Mouse (Mus musculus): ENCODE data around the gene Pafah1b2. TPM values are rescaled to one million over a fixed set of nuclear protein-coding genes. Genes with fewer than 3 reads are reported as not detected.

Gene Pafah1b2
- polyA plus RNA-seq (2012; rRNA removed) = 25.8 and 78.4 TPM in 2 replicates

GRCm38 (mm10) chr9:46012091-46013008 lies at the start of gene Pafah1b2, which contains the start of gene Sik3:
Gene Pafah1b2 (minus strand): TSS chr9:46012690.
Gene Sik3 (plus strand): TSS chr9:46012820.

GRCm38 (mm10) chr9:45955107-45955963 lies 57.2 kb downstream of the Pafah1b2 start, which contains the start of gene Sidt2:
Gene Sidt2 (minus strand): TSS chr9:45955258.

GRCm38 (mm10) chr9:45935628-45936210 lies 76.8 kb downstream of the Pafah1b2 start, which contains the start of gene Tagln:
Gene Tagln (minus strand): TSS chr9:45936058.

Other genes starting within 250 kb of the Pafah1b2 start
- gene Cep164, start 184.0 kb downstream of the Pafah1b2 start, polyA plus RNA-seq (2012; rRNA removed) = 24.4 and 34.7 TPM in 2 replicates
- 50.4 and 52.0 TPM in 2 replicates for gene Bace1, start 174.1 kb downstream of the Pafah1b2 start, polyA plus RNA-seq (2012; rRNA removed)
- gene Pcsk7, start 106.2 kb downstream of the Pafah1b2 start, polyA plus RNA-seq (2012; rRNA removed) = 41.8 and 51.6 TPM in 2 replicates
- gene Rnf214, start 105.8 kb downstream of the Pafah1b2 start, polyA plus RNA-seq (2012; rRNA removed) = 13.9 and 20.5 TPM in 2 replicates
- 1,066 and 1,151 TPM in 2 replicates for gene Tagln, start 76.6 kb downstream of the Pafah1b2 start, polyA plus RNA-seq (2012; rRNA removed)
- 351 and 658 TPM in 2 replicates for gene Sidt2, start 57.4 kb downstream of the Pafah1b2 start, polyA plus RNA-seq (2012; rRNA removed)
- 19.1 and 27.3 TPM in 2 replicates for gene Sik3, start 130 bp upstream of the Pafah1b2 start, polyA plus RNA-seq (2012; rRNA removed)
- gene Apoa1, start 215.9 kb upstream of the Pafah1b2 start, polyA plus RNA-seq (2012; rRNA removed) = 45.3 and 66.3 TPM in 2 replicates
- 7.2 and 21.7 TPM in 2 replicates for gene Apoc3, start 222.9 kb upstream of the Pafah1b2 start, polyA plus RNA-seq (2012; rRNA removed)
- 71.0 and 101 TPM in 2 replicates for gene Apoa4, start 228.0 kb upstream of the Pafah1b2 start, polyA plus RNA-seq (2012; rRNA removed)